Mouse (Mus musculus): ENCODE measurements around the gene Pkd1l1. TPM values are rescaled to one million over a fixed set of nuclear protein-coding genes. Genes with fewer than 3 reads are reported as not detected.

Pkd1l1 gene
- total RNA-seq (2023) = 0.38 and 0.66 TPM in 2 replicates

GRCm38 (mm10) chr11:8973166-8973565 is at the start of gene Pkd1l1:
Pkd1l1 (minus strand) TSS chr11:8973266.

GRCm38 (mm10) chr11:9010853-9011339 is 37.8 kb upstream of the Pkd1l1 start, which contains the start of gene Hus1:
Hus1 (minus strand) TSS chr11:9011191.

Other genes starting within 250 kb of the Pkd1l1 start
- gene Hus1, start 37.9 kb upstream of the Pkd1l1 start, total RNA-seq (2023) = 7.7 and 12.8 TPM in 2 replicates
- 0.36 and 0.38 TPM in 2 replicates for gene Gm11992, start 75.3 kb upstream of the Pkd1l1 start, total RNA-seq (2023)
- gene Sun3, start 75.7 kb upstream of the Pkd1l1 start, total RNA-seq (2023) = not detected in 2 replicates
- gene Upp1, start 144.8 kb upstream of the Pkd1l1 start, total RNA-seq (2023) = 6.2 and 7.5 TPM in 2 replicates
- gene Abca13, start 218.7 kb upstream of the Pkd1l1 start, total RNA-seq (2023) = 147 and 196 TPM in 2 replicates